Mouse (Mus musculus): ENCODE measurements around the gene Zbtb16. TPM values are rescaled to one million over a fixed set of nuclear protein-coding genes. Genes with fewer than 3 reads are reported as not detected.

Zbtb16 gene
- polyA plus RNA-seq, 1 experiment from 2014 or later, result 2.3 TPM

GRCm38 (mm10) chr9:48722261-48722920 is 113.6 kb downstream of the Zbtb16 start:
- Histone ChIP-seq H3K9ac (ENCODE audit: low read length) (no peak overlapping the region), H3K4me2 (ENCODE audit: low read length) (no peak overlapping the region), H3K4me1 (ENCODE audit: control insufficient read depth, insufficient read depth, low read length) (peaks cover 2% of the 10 kb centered on the region; the same call in 1 of the 2 replicates), H3K36me3 (ENCODE audit: control insufficient read depth, insufficient read depth, low read length) (no peaks in the 10 kb centered on the region), H3K27me3 (replicated peaks; ENCODE audit: control insufficient read depth, insufficient read depth, low read length) (no peaks in the 10 kb centered on the region), H3K4me3 (ENCODE audit: low read depth, low read length) (no peak overlapping the region), H3K27ac (ENCODE audit: low read depth, low read length) (no peak overlapping the region), H3K9me3 (replicated peaks; ENCODE audit: control insufficient read depth, low read length) (no peaks in the 10 kb centered on the region)
- ATAC-seq (no peak), DNase-seq (ENCODE audit: low spot score) (no peak)
- WGBS, result 87% methylated on average over 3 of the region's 3 CpGs

GRCm38 (mm10) chr9:48721655-48722054 is 114.4 kb downstream of the Zbtb16 start:
- Histone ChIP-seq H3K9me3 (replicated peaks; ENCODE audit: control insufficient read depth, low read length) (no peaks in the 10 kb centered on the region), H3K4me3 (ENCODE audit: low read depth, low read length) (no peak overlapping the region), H3K4me1 (ENCODE audit: control insufficient read depth, insufficient read depth, low read length) (peaks cover 2% of the 10 kb centered on the region; the same call in 1 of the 2 replicates), H3K9ac (ENCODE audit: low read length) (no peak overlapping the region), H3K4me2 (ENCODE audit: low read length) (no peak overlapping the region), H3K27me3 (replicated peaks; ENCODE audit: control insufficient read depth, insufficient read depth, low read length) (no peaks in the 10 kb centered on the region), H3K27ac (ENCODE audit: low read depth, low read length) (no peak overlapping the region), H3K36me3 (ENCODE audit: control insufficient read depth, insufficient read depth, low read length) (no peaks in the 10 kb centered on the region)
- 92% methylated on average over 6 of the region's 6 CpGs for WGBS
- ATAC-seq (no peak), DNase-seq (ENCODE audit: low spot score) (no peak)

GRCm38 (mm10) chr9:48721172-48721571 is 114.8 kb downstream of the Zbtb16 start:
- Histone ChIP-seq H3K36me3 (ENCODE audit: control insufficient read depth, insufficient read depth, low read length) (no peaks in the 10 kb centered on the region), H3K9ac (ENCODE audit: low read length) (no peak overlapping the region), H3K4me3 (ENCODE audit: low read depth, low read length) (no peak overlapping the region), H3K4me1 (ENCODE audit: control insufficient read depth, insufficient read depth, low read length) (peaks cover 2% of the 10 kb centered on the region; the same call in 1 of the 2 replicates), H3K27ac (ENCODE audit: low read depth, low read length) (no peak overlapping the region), H3K9me3 (replicated peaks; ENCODE audit: control insufficient read depth, low read length) (no peaks in the 10 kb centered on the region), H3K27me3 (replicated peaks; ENCODE audit: control insufficient read depth, insufficient read depth, low read length) (no peaks in the 10 kb centered on the region), H3K4me2 (ENCODE audit: low read length) (no peak overlapping the region)
- DNase-seq (ENCODE audit: low spot score) (no peak), ATAC-seq (no peak)
- WGBS, result 84% methylated on average over 3 of the region's 3 CpGs

- 0 out of 2 replicates have a peak, but pooled peaks cover under 1% of the 10 kb centered on the region for H3K9me3 ChIP-seq (replicated peaks; ENCODE audit: control insufficient read depth, low read length)
- H3K27me3 ChIP-seq (replicated peaks; ENCODE audit: control insufficient read depth, insufficient read depth, low read length), result no peaks in the 10 kb centered on the region
- H3K36me3 ChIP-seq (ENCODE audit: control insufficient read depth, insufficient read depth, low read length), result no peaks in the 10 kb centered on the region
- no peak overlapping the region for H3K9ac ChIP-seq (ENCODE audit: low read length)
- no peak overlapping the region for H3K4me3 ChIP-seq (ENCODE audit: low read depth, low read length)
- WGBS, result 82% methylated on average over 12 of the region's 12 CpGs
- no peak overlapping the region for H3K4me2 ChIP-seq (ENCODE audit: low read length)
- DNase-seq (ENCODE audit: low spot score), result no peak
- no peak overlapping the region for H3K27ac ChIP-seq (ENCODE audit: low read depth, low read length)
- no peak for ATAC-seq
- peaks cover 2% of the 10 kb centered on the region; the same call in 1 of the 2 replicates for H3K4me1 ChIP-seq (ENCODE audit: control insufficient read depth, insufficient read depth, low read length)
These were observed 115.6 kb downstream of the Zbtb16 start for GRCm38 (mm10) chr9:48720251-48720963.

GRCm38 (mm10) chr9:48719619-48720018 is 116.4 kb downstream of the Zbtb16 start:
- H3K4me3 ChIP-seq (ENCODE audit: low read depth, low read length), result no peak overlapping the region
- H3K36me3 ChIP-seq (ENCODE audit: control insufficient read depth, insufficient read depth, low read length), result no peaks in the 10 kb centered on the region
- 0 out of 2 replicates have a peak, but pooled peaks cover 3% of the 10 kb centered on the region for H3K9me3 ChIP-seq (replicated peaks; ENCODE audit: control insufficient read depth, low read length)
- 82% methylated on average over 4 of the region's 4 CpGs for WGBS
- no peak overlapping the region for H3K4me2 ChIP-seq (ENCODE audit: low read length)
- H3K4me1 ChIP-seq (ENCODE audit: control insufficient read depth, insufficient read depth, low read length), result peaks cover 2% of the 10 kb centered on the region; the same call in 1 of the 2 replicates
- no peak overlapping the region for H3K9ac ChIP-seq (ENCODE audit: low read length)
- DNase-seq (ENCODE audit: low spot score) (no peak), ATAC-seq (no peak)
- H3K27ac ChIP-seq (ENCODE audit: low read depth, low read length), result no peak overlapping the region
- no peaks in the 10 kb centered on the region for H3K27me3 ChIP-seq (replicated peaks; ENCODE audit: control insufficient read depth, insufficient read depth, low read length)

- Histone ChIP-seq H3K4me3 (ENCODE audit: low read depth, low read length) (no peak overlapping the region), H3K27me3 (replicated peaks; ENCODE audit: control insufficient read depth, insufficient read depth, low read length) (no peaks in the 10 kb centered on the region), H3K9ac (ENCODE audit: low read length) (no peak overlapping the region), H3K27ac (ENCODE audit: low read depth, low read length) (no peak overlapping the region), H3K9me3 (replicated peaks; ENCODE audit: control insufficient read depth, low read length) (0 out of 2 replicates have a peak, but pooled peaks cover 3% of the 10 kb centered on the region), H3K36me3 (ENCODE audit: control insufficient read depth, insufficient read depth, low read length) (no peaks in the 10 kb centered on the region), H3K4me2 (ENCODE audit: low read length) (no peak overlapping the region), H3K4me1 (ENCODE audit: control insufficient read depth, insufficient read depth, low read length) (no peaks in the 10 kb centered on the region; the same call in 1 of the 2 replicates)
- 88% methylated on average over 8 of the region's 8 CpGs for whole genome bisulfite sequencing
- DNase-seq (ENCODE audit: low spot score) (no peak), ATAC-seq (no peak)
These were observed 119.5 kb downstream of the Zbtb16 start for GRCm38 (mm10) chr9:48716549-48716948.

- ATAC-seq (no peak), DNase-seq (ENCODE audit: low spot score) (no peak)
- 95% methylated on average over 8 of the region's 8 CpGs for WGBS
- H3K9ac ChIP-seq (ENCODE audit: low read length), result no peak overlapping the region
- no peak overlapping the region for H3K27ac ChIP-seq (ENCODE audit: low read depth, low read length)
- H3K27me3 ChIP-seq (replicated peaks; ENCODE audit: control insufficient read depth, insufficient read depth, low read length), result no peaks in the 10 kb centered on the region
- peaks cover 6% of the 10 kb centered on the region; the same call in 1 of the 2 replicates for H3K4me1 ChIP-seq (ENCODE audit: control insufficient read depth, insufficient read depth, low read length)
- H3K4me3 ChIP-seq (ENCODE audit: low read depth, low read length), result no peak overlapping the region
- no peak overlapping the region for H3K4me2 ChIP-seq (ENCODE audit: low read length)
- H3K9me3 ChIP-seq (replicated peaks; ENCODE audit: control insufficient read depth, low read length), result 0 out of 2 replicates have a peak, but pooled peaks cover 3% of the 10 kb centered on the region
- H3K36me3 ChIP-seq (ENCODE audit: control insufficient read depth, insufficient read depth, low read length), result no peaks in the 10 kb centered on the region
These were observed 121.0 kb downstream of the Zbtb16 start for GRCm38 (mm10) chr9:48715042-48715441.

GRCm38 (mm10) chr9:48713779-48714178 is 122.2 kb downstream of the Zbtb16 start:
- Histone ChIP-seq H3K27me3 (replicated peaks; ENCODE audit: control insufficient read depth, insufficient read depth, low read length) (no peaks in the 10 kb centered on the region), H3K9ac (ENCODE audit: low read length) (no peak overlapping the region), H3K4me2 (ENCODE audit: low read length) (no peak overlapping the region), H3K27ac (ENCODE audit: low read depth, low read length) (no peak overlapping the region), H3K9me3 (replicated peaks; ENCODE audit: control insufficient read depth, low read length) (0 out of 2 replicates have a peak, but pooled peaks cover 3% of the 10 kb centered on the region), H3K4me1 (ENCODE audit: control insufficient read depth, insufficient read depth, low read length) (peaks cover 6% of the 10 kb centered on the region; the same call in 1 of the 2 replicates), H3K36me3 (ENCODE audit: control insufficient read depth, insufficient read depth, low read length) (no peaks in the 10 kb centered on the region), H3K4me3 (ENCODE audit: low read depth, low read length) (no peak overlapping the region)
- 93% methylated on average over 8 of the region's 8 CpGs for WGBS
- DNase-seq (ENCODE audit: low spot score) (no peak), ATAC-seq (no peak)

Data from forebrain, embryonic 14.5 days (tissue).